Mouse (Mus musculus) heart, postnatal 0 days (tissue): ENCODE results near the gene Pigl. TPM values are rescaled to one million over a fixed set of nuclear protein-coding genes. Genes with fewer than 3 reads are reported as not detected.
"Not testable (repeated sequence)": the region's sequence is repeated elsewhere in the genome, so short reads cannot be mapped to it uniquely, and the experiment has no call there.

Experiments
- ATAC-seq: fragments of 200-750 bp; cut with Nextera tagmentation; 2 replicates; pipeline ENCODE4 v1.8.0; 2017; ENCODE audit warnings: low read depth, moderate number of reproducible peaks, moderate library complexity; ENCODE audit not compliant: insufficient read depth
- DNase-seq: peaks from one replicate; pipeline ENCODE4 v3.0.0-alpha.2; 2016; ENCODE audit warnings: low spot score
- H3K27ac ChIP-seq: fragments of 300-500 bp; sonication (generic); 2 replicates; pipeline ENCODE4 v1.5.1; 2014; ENCODE audit warnings: low read depth, mild to moderate bottlenecking
- H3K27me3 ChIP-seq: fragments of 300-500 bp; sonication (generic); 2 replicates; pipeline ENCODE4 v1.6.1; 2014; ENCODE audit warnings: low read length, mixed read lengths; ENCODE audit not compliant: control insufficient read depth, insufficient read depth
- H3K36me3 ChIP-seq: fragments of 300-500 bp; sonication (generic); replicated peaks from 2 replicates; pipeline ENCODE4 v1.6.1; 2014; ENCODE audit warnings: low read length, mixed read lengths; ENCODE audit not compliant: control insufficient read depth, insufficient read depth
- H3K4me1 ChIP-seq: fragments of 300-500 bp; sonication (generic); 2 replicates; pipeline ENCODE4 v1.6.1; 2014; ENCODE audit warnings: antibody characterized with exemption; ENCODE audit not compliant: control insufficient read depth, insufficient read depth
- H3K4me2 ChIP-seq: fragments of 300-500 bp; sonication (generic); 2 replicates; pipeline ENCODE4 v1.6.1; 2014; ENCODE audit warnings: low read depth, mild to moderate bottlenecking, low read length, moderate library complexity
- H3K4me3 ChIP-seq: fragments of 300-500 bp; sonication (generic); 2 replicates; pipeline ENCODE4 v1.5.1; 2014; ENCODE audit warnings: low read depth, low read length
- H3K9ac ChIP-seq: fragments of 300-500 bp; sonication (generic); replicated peaks from 2 replicates; pipeline ENCODE4 v1.6.1; 2014; ENCODE audit warnings: low read depth, low read length, mixed read lengths
- H3K9me3 ChIP-seq: fragments of 300-500 bp; sonication (generic); replicated peaks from 2 replicates; pipeline ENCODE4 v1.6.1; 2016; ENCODE audit warnings: low read length; ENCODE audit not compliant: control insufficient read depth
- CTCF ChIP-seq: IDR thresholded peaks from 2 replicates; pipeline ENCODE4 v1.5.1; 2016; ENCODE audit warnings: antibody characterized with exemption, control low read depth, low read depth
- EP300 ChIP-seq: IDR thresholded peaks from 2 replicates; pipeline ENCODE4 v1.6.1; 2016; ENCODE audit warnings: antibody characterized with exemption, low read depth
- WGBS: fragments of 180-500 bp; shearing (Covaris S2); extraction: QIAGEN DNeasy Blood & Tissue Kit; methylation state at CpG from one replicate; pipeline ENCODE4 v1.1.7; 2014; 5-methylcytosine and 5-hydroxymethylcytosine counted together
- polyA plus RNA-seq: library from polyadenylated mRNA; unstranded; fragments of >200 nt; fragmentation: Nextera tagmentation; extraction: Ambion mirVana; gene quantifications from 2 replicates; pipeline ENCODE4 v1.2.1, GENCODE M21; 2015
- total RNA-seq: library from RNA; depleted of rRNA; stranded (reverse); fragments of >200 nt; gene quantifications from 2 replicates; pipeline ENCODE4 v1.2.3, GENCODE M21; 2014; ENCODE audit warnings: low replicate concordance

Pigl gene
- total and polyA plus RNA-seq, 2 experiments from 2014 or later, result 4.3 to 5.5 TPM

DNA sequence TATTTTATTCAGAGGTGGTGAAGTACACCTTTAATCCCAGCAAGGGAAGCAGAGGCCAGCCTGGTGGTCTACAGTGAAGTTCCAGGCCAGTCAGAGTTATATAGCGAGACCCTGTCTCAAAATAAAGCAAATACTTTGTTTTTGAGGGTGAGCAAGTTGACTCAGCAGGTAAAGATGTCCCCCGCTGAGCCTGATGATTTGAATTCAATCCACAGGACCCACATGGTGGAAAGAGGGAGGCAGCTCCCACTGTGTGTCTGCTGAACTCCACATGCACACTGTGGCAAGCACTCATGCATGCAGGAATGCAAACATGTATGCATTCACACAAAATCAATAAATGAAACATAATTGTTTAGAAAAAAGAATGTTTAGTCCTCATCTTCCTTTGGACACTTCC is 40.5 kb downstream of the Pigl start:
- Histone ChIP-seq H3K4me2 (no peak overlapping the region), H3K9me3 (no peaks in the 10 kb centered on the region), H3K4me3 (no peak overlapping the region), H3K36me3 (no peaks in the 10 kb centered on the region), H3K9ac (no peak overlapping the region), H3K27ac (no peak overlapping the region), H3K4me1 (peaks cover 10% of the 10 kb centered on the region), H3K27me3 (no peaks in the 10 kb centered on the region)
- DNase-seq, result no peak
- 88% methylated on average over 2 of the region's 2 CpGs for WGBS
- ATAC-seq, result no peak
- TF ChIP-seq EP300 (no peak), CTCF (no peak)

DNA sequence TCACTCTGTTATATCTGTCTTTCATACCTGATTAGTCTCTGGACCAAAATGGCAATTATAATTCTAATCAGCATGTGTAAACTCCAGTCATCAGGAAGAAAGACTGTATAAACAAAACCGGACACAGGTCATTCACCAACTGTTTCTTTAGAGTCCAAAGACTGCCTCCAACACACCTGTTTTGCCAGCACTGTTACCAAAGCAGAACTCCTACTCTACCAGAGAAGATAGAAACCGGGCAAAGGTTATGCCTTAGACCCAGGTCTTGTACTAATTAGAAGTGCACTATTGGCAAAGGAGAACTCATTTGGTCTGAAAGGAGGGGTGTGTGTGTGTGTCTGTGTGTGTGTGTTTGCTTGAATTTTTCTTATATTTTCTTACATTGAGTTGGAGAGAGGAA is 42.3 kb downstream of the Pigl start:
- TF ChIP-seq CTCF, result no peak
- no peak for TF ChIP-seq EP300
- no peaks in the 10 kb centered on the region for H3K36me3 ChIP-seq
- H3K9me3 ChIP-seq, result no peaks in the 10 kb centered on the region
- ATAC-seq, result no peak
- 83% methylated on average over 2 of the region's 2 CpGs for WGBS
- H3K9ac ChIP-seq, result no peak overlapping the region
- H3K4me2 ChIP-seq, result no peak overlapping the region
- H3K27ac ChIP-seq, result no peak overlapping the region
- H3K27me3 ChIP-seq, result no peaks in the 10 kb centered on the region
- H3K4me3 ChIP-seq, result no peak overlapping the region
- no peaks in the 10 kb centered on the region for H3K4me1 ChIP-seq
- DNase-seq, result no peak

DNA sequence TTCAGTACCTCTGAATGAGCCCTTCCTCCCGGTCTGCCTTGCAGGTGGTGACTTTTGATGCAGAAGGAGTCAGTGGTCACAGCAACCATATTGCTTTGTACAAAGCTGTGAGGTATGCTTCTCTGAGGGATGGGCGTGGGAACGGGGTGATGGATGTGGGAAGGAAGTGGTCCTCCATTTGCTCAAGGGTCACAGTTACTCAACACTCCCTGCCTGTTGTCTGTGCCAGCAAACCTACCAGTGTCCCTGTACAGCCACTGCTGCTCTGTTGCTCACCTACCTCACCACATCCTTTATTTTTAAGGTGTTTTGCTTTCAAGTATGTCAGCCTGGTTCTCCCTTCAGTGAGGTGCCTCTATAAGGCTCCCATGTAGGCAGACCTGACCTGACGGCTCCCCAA is 49.4 kb downstream of the Pigl start:
- WGBS, result 87% methylated on average over 4 of the region's 4 CpGs

DNA sequence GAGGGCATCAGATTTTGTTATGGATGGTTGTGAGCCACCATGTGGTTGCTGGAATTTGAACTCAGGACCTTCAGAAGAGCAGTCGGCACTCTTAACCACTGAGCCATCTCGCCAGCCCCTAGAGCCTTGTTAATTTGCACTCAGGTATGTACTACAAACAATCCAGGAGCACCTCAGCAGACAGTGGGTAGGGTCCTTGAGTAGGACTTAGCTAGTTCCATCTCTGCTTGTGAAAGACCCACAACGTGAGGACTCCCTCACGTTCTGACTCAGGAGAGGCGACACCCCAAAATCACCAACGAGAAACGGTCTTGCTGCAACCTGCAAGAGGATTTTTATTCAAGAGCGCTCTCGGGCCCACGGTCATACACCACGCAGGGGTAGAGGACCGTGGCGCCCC is 50.1 kb downstream of the Pigl start:
- H3K4me2 ChIP-seq, H3K27me3 ChIP-seq, H3K4me1 ChIP-seq, ATAC-seq, H3K36me3 ChIP-seq, H3K9me3 ChIP-seq, H3K4me3 ChIP-seq, H3K9ac ChIP-seq, H3K27ac ChIP-seq, DNase-seq: not testable (repeated sequence)
- WGBS, result 94% methylated on average over 13 of the region's 13 CpGs

More for the DNA sequence above, 49.4 kb downstream of the Pigl start:
- ATAC-seq (no peak), DNase-seq (no peak)
- no peak for TF ChIP-seq EP300
- TF ChIP-seq CTCF, result no peak
- H3K36me3 ChIP-seq, result no peaks in the 10 kb centered on the region
- no peak overlapping the region for H3K9ac ChIP-seq
- H3K4me2 ChIP-seq, result no peak overlapping the region
- no peaks in the 10 kb centered on the region for H3K4me1 ChIP-seq
- no peak overlapping the region for H3K4me3 ChIP-seq
- no peak overlapping the region for H3K27ac ChIP-seq
- H3K27me3 ChIP-seq, result no peaks in the 10 kb centered on the region
- H3K9me3 ChIP-seq, result no peaks in the 10 kb centered on the region

DNA sequence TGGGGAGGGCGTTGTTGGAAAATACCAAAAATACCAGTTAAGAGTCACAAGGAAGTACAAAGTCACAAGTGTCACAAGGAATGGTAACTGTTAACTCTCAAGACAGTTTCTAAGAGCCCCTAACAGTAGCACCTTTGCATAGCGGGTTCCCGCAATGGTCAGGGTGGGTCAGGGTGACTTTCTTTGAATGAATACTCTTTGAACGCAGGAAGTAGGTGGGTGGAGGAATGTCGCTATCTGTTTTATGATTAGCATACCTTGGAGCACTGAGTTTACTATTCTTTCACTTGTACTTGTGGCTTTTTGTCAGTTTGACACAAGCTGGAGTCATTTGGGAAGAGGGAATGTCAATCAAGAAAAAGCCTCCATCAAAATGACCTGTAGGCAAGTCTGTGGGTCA is 50.6 kb downstream of the Pigl start:
- not testable (repeated sequence) for DNase-seq, H3K27ac ChIP-seq, H3K4me3 ChIP-seq, H3K9ac ChIP-seq, H3K36me3 ChIP-seq, H3K27me3 ChIP-seq, H3K9me3 ChIP-seq, H3K4me2 ChIP-seq, ATAC-seq, H3K4me1 ChIP-seq
- WGBS, result 91% methylated on average over 5 of the region's 5 CpGs

DNA sequence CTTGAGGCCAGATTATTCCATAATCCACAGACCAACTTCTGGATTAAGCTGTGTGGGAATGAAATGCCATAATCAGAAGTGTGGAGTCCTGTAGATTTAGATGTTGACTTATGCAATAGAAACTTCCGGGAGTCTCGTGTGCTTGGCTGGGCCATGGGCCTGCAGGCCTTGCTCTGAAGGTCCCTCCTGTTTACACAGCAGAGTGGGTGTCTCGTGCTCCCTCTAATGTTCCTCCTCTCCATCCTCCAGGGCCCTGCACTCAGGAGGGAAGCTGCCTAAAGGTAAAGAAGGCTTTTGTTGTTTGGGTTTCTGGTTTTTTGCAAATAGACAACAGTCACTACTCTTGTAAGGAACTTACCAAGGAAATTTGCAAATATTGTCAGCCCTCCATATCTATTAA is 51.3 kb downstream of the Pigl start:
- WGBS, result 77% methylated on average over 3 of the region's 3 CpGs

More for the DNA sequence above, 51.3 kb downstream of the Pigl start:
- Histone ChIP-seq H3K4me2 (no peak overlapping the region), H3K27ac (no peak overlapping the region), H3K9ac (no peak overlapping the region), H3K36me3 (no peaks in the 10 kb centered on the region), H3K4me1 (no peaks in the 10 kb centered on the region), H3K4me3 (no peak overlapping the region), H3K9me3 (no peaks in the 10 kb centered on the region), H3K27me3 (no peaks in the 10 kb centered on the region)
- no peak for TF ChIP-seq EP300
- TF ChIP-seq CTCF, result no peak
- DNase-seq (no peak), ATAC-seq (no peak)
